Mouse (Mus musculus): ENCODE measurements around the gene Arhgap42.

DNA sequence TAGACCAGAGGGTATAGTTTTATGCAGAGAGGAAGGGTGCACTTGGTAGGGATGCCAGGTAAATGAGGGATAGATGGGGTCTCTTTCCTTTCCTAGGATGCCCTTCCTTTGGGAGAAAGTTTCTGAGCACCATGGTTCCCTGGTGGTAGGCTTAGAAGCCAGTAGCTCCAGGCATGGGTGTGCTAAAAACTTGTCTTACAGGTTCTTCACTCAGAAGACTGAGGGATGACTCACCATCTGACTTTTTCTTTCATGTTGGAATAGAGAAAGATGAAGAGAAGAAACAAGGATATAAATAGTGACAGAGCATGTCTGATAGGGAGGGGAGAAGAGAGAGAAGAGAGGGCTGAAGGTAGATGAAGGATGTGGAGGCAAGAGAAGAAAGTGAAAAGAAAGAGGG, 7.1 kb upstream of the Arhgap42 start:
- no peak for TF ChIP-seq POLR2A (IDR thresholded peaks at IDR 0.05; ENCODE audit: control insufficient read depth, low read depth, low read length)
- TF ChIP-seq CTCF (IDR thresholded peaks at IDR 0.05; ENCODE audit: control insufficient read depth, insufficient read depth, insufficient replicate concordance, low read depth, low read length), result no peak

Measured in testis, adult 2 months (tissue).